Mouse (Mus musculus): ENCODE data around the gene Mycbpap.

Gene Mycbpap

DNA sequence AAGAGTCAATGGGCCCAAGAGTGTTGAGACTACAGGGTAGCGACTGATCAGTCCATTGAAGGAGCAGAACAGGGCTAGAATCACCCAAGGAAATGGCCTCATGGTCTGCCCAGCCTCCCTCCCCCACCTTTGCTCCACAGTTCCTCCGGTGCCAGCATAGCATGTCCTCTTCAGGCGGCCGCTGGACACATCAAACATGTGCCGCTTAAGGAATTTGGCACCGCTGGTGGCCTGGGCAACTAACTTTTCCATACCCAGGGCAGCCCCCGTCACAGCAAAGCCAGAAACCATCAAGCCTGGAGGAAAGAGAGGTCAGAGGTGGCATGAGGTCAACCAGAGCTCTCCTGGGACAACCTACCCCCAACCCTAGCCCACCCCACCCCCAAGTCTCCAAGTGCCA lies 39.6 kb downstream of the Mycbpap start:
- no peak for DNase-seq (ENCODE audit: low spot score in 2 of 2)

DNA sequence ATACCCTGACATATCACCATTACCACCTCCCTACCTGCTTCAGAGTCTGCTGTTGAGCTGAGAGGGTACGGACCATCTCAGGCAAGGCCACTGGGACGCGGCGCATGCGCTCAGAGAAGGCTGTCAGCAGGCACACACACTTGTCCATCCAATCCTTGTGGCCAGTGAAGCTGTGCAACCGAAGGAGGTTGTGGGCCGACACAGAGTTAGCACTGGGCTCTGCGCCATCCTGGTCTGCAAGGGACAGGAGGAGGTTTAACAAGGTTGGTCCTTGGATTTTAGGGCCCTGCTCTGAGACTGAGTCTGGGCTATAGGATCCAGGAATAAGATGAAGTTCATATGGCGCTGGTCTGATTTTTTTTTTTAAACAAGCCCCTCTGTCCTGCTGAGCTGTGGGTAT lies 41.2 kb downstream of the Mycbpap start:
- no peak for DNase-seq (ENCODE audit: low spot score in 2 of 2)

DNA sequence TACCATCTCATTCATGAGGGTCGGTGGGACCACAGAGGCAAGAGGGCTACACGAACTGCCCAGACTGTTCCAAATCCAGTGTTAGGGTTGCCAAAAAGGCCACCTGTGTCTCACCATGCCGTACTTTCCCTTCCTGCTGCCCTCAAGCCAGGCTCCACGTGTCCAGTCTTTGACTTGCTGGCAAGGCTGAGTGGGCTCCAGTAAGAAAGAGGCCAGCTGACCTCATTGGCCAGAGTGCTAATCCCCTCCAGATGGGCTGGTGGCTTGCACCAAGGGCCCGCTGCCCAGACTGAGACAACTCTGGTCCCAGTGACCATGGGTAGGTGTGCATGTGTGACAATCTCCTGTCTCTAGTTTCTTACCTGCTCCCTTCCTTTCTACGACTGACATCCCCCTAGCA lies 43.9 kb downstream of the Mycbpap start:
- no peak for DNase-seq (ENCODE audit: low spot score in 2 of 2)

DNA sequence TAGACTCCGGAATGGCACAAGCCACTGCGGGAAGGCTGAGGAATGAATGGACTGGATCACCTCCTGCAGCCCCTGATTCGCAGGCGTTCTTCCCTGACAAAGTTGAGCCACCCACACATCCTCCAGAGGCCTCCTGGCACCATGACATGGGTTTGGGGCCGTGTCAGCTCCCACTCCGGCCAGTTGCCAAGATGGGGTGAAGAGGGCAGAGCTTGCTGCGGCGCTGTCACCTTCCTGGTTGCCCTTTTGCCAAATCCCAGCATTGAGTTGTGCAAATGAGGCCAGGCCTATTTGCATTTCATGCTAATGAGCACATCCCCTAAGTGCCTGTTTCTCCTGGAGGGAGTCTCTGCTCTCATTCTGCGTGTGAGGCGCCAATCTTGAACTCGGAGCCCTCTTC lies 45.8 kb downstream of the Mycbpap start:
- DNase-seq (ENCODE audit: low spot score in 2 of 2): no peak

DNA sequence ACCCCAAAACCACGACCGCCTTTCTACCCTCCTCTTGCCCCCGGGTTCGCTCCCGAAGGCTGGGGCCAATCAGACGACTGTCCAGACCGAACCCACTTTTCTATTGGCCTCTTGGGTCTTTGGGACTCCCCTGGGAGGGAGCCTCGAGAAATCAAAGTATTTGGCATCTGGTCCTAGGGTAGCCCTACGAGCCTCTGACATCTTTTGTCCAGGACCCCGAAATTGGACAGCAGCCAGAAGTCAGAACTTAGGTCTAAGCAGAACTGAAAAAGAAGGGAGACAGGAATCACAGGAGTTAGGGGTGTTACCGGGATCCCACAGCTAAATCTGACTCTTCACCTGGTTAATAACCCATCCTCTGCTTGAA lies 47.0 kb downstream of the Mycbpap start:
- no peak for DNase-seq (ENCODE audit: low spot score in 2 of 2)

DNA sequence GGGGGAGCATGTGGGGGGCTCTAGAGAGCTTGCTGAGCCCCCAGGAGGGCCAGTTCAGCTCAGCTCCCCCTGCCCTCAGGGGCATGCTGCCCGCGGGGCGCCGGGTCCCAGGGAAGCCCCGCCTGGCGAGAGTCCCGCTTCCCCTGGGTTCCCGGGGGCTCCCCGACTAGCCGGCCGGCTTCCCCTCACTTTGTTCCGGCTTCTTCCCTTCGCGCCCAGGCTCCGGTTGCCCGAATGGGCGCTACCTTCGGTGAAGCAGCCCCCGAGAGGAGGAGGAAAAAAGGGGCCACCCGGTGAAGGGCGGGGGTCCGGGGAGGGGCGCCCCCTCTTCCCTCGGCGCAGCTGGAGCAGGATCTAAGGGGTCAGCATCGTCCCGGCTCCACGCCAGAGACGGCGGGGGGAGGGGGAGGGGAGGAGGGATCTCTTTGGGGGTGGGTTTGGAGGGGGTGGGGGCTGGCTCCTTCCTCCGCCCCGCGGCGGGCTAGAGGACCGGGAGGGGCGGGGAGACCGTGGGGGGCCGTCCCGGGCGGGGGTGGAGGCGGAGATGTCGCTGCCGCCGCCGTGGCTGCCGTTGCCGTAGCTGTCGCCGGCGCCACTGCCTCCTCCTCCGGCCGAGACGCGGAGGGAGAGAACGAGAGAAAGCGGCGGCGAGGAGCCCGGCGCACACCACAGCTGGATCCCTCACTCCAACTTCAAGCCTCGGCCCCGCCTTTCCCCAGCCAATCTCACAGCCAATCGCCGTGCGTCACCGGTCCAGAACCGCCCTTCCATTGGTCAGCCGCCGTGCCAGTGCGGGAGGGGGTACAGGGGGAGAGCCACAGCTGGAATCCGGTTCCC lies 47.6 kb downstream of the Mycbpap start, which contains the start of gene Cacna1g:
Gene Cacna1g, minus strand, starts transcription at position 492 of the 837 bp plus-strand sequence.
- DNase-seq (ENCODE audit: low spot score in 2 of 2): peak; percentile 62 to 78

DNA sequence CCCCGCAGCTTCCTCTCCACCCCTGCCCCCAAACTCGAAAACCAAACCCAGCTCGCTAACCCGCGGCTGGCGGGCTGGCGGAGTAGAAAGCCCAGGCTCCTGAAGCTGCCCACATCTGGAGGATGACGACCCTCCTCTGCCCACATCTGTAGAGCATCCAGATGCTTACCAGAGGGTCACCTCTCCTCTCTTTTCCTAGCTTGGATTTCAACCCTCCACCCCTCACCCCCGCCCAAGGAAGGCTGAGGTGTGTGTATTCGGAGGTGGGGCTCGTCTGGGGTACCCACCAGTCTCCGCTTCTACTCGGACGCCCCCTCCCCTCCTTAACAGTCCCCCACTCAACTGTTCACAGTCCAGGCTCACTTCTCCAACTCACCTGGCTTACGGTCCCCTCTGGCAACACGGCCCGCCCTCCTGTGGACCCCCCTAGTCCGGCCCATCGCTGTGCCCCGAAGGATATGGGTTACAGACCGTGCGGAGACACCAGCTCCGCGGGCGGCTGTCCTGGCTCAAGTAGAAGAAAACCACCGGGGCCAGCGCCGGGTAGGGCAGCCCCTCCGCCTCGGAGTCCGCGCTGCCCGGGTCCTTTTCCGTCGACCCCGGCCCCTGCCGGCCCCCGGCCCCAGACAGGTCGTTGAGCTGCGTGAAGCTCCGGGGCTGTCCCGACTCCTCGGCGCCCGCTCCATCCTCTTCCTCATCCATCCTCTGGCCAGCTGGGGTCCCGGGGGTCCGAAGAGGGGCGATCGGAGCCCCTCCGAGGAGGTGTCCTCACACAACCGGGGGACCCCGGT lies 48.4 kb downstream of the Mycbpap start:
- no peak for DNase-seq (ENCODE audit: low spot score in 2 of 2)

DNA sequence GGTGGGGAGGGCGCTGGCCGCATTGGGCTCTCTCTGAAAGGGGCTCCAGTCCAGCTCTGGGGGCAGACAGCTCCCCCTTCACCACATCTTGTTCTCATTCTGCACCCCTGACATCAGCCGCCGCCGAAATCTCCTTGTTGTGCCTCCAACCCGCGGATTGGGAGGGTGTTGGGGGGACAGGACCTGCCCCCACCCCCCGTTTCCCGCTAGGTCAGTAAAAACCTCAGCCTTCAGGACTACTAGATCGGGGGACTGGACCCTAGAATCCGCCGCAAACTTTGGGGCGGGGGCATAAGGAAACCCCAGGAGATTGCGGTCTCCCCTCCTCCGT lies 49.0 kb downstream of the Mycbpap start:
- no peak for DNase-seq (ENCODE audit: low spot score in 2 of 2)

DNA sequence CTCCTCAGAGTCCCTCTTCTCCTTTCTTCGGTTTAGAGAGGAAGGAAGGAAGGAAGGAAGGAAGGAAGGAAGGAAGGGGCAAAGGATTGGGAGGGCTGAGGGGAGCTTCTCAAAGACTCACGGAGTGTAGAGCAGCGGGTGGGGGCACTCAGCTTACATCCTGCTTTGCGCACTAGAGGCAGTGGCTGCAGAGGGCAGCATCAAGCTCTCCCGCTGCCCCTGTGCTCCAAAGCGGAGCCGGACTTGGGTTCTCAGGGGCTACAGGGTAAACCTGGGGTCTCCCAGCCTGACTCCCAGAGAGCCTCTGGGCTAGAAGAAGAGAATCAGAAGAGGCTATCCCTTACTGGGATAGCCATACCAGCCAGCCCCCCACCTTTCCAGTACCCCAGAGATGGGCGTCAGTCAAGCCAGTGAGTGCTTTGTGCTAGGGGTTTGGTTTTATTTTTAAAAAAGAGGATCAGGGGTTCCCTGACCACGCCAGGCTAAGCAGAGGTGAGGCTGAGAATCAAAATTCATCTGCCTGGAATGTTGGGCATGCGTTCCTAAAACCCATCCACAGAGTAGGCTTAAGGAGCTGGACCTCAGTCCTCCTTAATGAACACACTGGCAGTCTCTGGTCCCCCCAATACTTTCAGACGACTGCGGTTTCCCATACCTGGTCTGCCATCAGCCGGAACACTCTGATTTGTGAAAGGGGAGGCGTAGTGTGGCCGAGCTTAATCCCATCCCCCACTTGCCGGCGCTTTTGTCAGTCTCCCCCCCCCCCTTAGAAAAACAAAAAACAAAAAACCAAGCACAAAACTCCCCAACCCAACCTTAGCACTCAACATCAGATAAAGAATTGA lies 49.6 kb downstream of the Mycbpap start:
- no peak for DNase-seq (ENCODE audit: low spot score in 2 of 2)

DNA sequence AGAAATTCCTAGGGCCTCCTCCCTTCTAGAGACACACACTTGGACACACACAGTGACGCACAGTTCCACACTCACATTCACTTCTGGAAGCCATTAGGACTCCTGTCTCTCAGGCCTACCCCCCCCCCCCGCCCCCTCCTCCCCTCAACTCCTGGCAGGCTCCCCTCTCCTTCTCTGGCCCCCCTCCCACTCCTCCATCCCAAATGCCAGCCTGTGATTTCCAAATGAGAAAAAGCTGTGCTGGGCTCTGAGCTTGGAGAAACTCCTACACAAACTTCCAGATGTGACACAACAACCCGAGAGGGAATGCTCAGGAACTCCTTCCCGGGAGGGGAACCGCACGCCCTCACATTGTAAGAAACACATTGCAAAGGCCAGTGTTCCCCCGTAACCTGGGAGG lies 51.2 kb downstream of the Mycbpap start:
- no peak for DNase-seq (ENCODE audit: low spot score in 2 of 2)

DNA sequence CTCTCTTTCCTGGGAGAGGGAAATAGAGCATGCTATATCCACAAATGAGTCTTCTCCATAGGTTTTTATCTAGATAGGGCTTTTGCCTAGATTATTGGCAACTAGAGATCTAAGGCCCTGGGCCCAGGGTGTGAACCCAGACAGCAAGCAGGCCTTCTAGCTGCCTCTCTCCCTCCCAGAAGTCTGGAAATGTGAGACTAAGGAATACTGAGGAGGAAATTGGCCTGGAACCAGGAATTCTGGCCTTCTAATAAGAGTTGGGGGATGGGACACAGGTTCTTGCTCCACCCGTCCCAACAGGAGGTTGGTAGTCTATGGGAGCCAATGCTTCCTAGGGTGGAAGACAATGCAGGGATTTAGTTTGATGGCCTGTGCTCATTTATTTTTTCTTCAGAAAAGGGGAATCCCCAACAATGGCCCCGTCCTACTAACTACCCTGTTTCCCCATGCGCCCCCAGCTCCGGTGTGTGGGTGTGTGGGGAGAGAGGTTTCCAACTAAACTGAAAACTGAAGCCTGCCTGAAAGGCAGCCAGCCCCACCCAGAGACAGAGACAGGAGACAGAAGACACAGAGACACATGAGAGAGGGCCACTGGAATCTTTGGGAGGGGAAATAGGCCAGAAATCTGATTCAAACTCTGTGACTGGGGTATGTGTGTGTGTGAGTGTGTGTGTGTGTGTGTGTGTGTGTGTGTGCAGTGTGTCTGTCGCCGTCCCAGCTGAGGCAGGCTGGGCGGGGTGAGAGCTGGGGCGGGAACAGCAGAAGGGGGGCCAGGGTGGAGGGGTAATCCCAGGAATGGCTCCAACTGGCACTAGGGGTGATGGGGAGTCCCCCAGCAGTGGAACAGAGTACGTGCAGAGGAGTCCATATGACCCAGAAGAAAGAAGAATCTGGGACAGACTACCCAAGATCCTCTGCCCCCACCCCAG lies 52.1 kb downstream of the Mycbpap start:
- DNase-seq (ENCODE audit: low spot score in 2 of 2): no peak

DNA sequence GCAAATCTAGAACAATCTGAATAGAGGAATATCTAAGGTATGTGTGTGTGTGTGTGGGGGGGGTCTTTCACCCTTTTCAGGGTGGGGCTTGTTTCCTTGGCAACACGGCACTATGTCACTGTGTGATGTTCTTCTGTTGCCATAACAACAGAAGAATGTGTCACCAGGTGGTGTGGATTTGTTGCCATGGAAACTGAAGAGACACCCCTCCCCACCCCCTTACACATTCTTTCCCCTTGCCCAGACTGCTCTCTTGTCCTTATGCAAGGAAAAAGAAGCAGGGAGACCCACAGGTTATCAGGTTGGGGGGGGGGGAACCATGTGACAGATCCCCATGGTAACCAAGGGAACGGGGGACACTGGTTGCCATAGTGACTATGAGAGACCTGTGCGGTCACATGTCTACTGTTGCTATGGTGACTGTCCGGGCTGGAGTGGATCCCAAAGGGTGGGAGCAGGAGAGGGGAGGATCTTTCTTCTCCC lies 52.9 kb downstream of the Mycbpap start:
- DNase-seq (ENCODE audit: low spot score in 2 of 2): no peak

DNA sequence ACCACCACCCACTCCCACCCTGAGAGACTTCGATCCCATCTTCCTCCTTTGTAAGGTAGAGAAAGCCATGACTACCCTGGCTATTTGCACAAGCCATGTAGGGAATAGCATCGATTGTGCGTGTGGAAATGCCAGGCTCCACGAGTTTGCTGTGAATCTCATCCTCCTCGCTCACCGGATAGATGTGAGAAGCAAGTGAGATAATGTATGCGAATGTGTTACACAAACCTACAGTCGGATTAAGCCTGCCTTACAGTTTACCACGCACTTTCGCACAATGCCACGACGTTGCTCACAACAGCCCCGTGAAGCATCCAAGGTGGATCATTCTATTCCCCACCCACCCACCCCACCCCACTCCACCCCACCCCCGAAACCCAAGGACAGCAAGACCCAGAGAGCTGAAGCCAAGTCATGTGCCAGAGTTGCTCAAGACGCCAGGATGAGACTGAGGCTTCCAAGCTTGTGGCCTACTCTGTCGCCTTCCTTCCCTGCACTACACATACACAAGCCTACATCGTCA lies 55.1 kb downstream of the Mycbpap start:
- no peak for DNase-seq (ENCODE audit: low spot score in 2 of 2)

DNA sequence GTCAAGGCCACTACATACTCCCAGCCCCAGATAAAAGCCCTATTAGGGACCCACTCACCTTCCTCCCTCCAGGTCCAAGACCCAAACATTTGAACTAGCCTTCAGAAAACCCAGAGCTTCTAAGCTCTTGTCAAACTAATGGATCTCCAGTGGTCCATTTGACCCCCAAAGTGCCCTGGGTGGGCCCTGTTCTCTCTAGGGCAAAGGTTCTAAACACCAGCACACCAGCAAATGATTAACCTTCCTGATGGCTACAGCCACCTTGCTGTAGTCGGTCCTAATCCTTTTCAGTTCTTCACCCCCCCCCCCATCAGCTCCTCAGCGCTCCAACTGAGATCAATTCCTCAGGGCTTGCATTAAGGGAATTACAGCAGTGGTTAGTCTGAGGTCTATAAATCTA lies 57.4 kb downstream of the Mycbpap start:
- no peak for DNase-seq (ENCODE audit: low spot score in 2 of 2)

DNA sequence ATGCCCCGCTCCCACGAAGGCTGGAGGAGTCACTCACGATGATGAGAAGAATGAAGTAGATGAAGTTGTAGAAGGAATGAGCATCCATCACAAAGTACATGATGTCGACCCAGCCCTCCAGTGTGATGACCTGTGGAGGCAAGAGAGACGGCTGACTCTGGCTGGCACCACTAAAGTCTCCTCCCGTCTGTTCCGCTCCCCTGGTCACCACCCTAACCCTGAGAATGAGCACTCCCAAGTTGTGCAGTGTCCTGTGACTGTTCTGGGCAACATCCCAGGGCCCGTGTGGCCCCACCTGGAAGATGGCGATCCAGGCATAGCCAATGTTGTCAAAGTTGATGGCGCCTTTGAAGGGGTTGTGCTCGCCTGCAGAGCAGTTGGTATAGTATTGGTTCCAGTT lies 59.7 kb downstream of the Mycbpap start:
- no peak for DNase-seq (ENCODE audit: low spot score in 2 of 2)

DNA sequence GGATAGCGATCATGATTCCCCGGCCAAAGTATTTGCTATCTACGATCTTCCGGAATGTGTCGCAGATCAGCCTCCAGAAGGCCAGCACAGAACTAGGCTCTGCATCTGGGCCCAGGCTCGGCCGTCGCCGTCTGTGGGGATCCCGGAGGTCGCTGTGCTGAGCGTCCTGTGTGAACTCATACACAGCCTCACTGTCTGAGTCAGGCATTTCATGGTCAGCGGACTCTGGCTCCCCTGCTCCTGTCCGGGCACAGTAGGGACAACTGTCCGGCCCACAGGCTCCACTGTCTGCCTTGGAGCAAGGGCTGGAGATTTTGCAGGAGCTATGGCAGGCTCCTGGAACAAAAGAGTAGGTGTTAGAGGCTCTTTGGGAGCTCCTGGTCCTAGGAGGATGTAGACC lies 64.5 kb downstream of the Mycbpap start:
- DNase-seq (ENCODE audit: low spot score in 2 of 2): no peak

DNA sequence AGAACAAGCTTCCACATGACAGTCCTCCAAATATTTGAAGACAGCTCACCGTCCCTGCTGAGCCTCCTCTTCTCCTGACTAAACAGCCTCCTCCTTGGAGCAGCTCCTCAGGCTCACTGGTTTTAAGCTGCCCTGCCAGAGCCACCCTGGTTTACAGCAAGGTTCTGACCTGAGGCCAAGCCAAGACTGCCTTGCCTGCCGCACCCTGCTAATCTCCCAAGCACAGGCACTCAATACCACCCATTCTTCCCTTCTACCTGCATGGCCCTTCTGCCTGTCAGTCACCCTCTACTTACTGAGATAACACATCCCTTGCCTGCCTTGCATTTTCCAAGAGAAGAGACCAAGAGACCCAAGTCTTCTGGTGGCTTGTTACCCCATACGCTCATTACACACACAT lies 65.2 kb downstream of the Mycbpap start:
- no peak for DNase-seq (ENCODE audit: low spot score in 2 of 2)

DNA sequence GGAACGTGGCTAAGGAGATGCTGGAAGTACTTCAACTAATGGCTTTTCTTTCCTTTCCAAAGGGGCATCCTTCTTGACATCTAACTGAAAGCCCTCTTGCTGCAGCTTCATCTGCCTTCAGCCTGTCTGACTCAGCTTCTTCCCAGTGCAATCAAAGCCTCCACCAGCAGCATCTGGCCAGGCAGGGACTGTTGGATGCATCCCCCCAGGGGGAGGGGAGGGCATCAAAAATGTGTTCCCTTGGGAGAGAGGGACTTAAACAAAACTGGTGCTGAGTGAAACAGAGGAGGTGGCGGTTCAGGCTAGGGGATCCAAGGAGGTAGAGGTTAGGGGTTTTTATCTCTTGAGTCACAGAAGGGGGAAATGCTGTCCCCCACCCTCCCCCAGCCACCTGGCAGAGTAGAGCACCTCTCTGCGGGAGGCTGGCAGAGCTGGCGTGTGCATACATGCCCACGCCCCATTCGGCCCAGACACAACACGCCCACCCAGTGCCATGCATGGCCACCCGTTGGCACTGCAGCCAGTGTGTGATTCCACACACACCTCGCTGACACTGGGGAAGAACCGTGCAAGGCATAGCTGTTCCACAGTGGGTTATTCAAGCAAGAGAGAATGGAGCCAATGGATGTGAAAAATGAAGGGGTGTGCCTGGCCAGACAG lies 66.3 kb downstream of the Mycbpap start:
- no peak for DNase-seq (ENCODE audit: low spot score in 2 of 2)

DNA sequence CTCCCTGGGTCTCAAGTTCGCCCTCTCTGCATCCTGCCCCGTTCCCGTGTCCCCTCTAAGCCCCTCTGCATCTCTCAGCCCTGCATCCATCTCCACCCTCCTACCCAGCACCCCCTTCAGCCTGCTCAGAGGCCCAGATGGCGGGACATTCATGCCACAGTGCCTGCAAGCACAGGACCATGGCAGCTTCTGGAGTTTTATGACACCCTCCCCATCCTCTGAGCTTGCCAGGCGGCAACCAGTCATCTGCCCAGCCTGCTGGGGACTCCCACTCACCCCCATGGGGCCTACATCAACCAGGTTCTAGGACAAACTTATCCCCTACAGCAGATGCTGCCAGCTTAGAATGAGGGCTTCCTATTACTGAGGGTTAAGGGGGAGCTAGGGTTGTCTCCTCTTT lies 66.8 kb downstream of the Mycbpap start:
- DNase-seq (ENCODE audit: low spot score in 2 of 2): no peak
